Comparison of ENCODE assay signal across 9 mouse cellular contexts in genomic region chr6:120191396-120192170, GRCm38 (mm10).
DNase-seq lines count a peak whose midpoint lies in the region; ATAC-seq and TF ChIP-seq lines count a peak whose summit lies in the region.
"Had no signal": no experiment of that assay in that cellular context is flagged by ENCODE, and none has a peak within 500 bp of the region (broad histone marks: within the 10 kb centered on the region; RNA-seq: fewer than 3 reads in every experiment).

No protein-coding gene starts in this region.

- in situ Hi-C loops in CH12.LX (cut with MboI; ENCODE audit: low pct_ligation_motif_present, low pct_unique_long_range_greater_than_20kb, low sequenced_read_pairs) = loop anchor here (10.0 kb wide), 3 partner anchors 277 to 707 kb away; no protein-coding TSS in a partner anchor

- H3K79me2 ChIP-seq in CH12.LX (replicated peaks; ENCODE audit: control insufficient read depth, extremely low read depth, insufficient read depth, poor library complexity, severe bottlenecking) = no peaks in the 10 kb centered on the region

- DNase-seq in hindbrain, embryonic 14.5 days (ENCODE audit: low spot score) = no peak
- no peak for DNase-seq in CH12.LX (ENCODE audit: extremely low read depth)
- DNase-seq in MN1 (ENCODE audit: low spot score) = peak; percentile 35
- DNase-seq in urinary bladder, adult 2 months (ENCODE audit: low spot score) = no peak
- DNase-seq: thymus, postnatal 14 days had no signal

- H3K9ac ChIP-seq in hindbrain, embryonic 12.5 days = no peak overlapping the region
- H3K9ac ChIP-seq in hindbrain, embryonic 14.5 days = no peak overlapping the region
- H3K9ac ChIP-seq in CH12.LX (ENCODE audit: insufficient read depth, low read depth) = no peak overlapping the region
- H3K9ac ChIP-seq in liver, embryonic 12.5 days = no peak overlapping the region; the same call in 1 of the 2 replicates
- H3K9ac ChIP-seq in kidney, embryonic 16.5 days (replicated peaks; ENCODE audit: low read length) = no peak overlapping the region

- H3K4me3 ChIP-seq in hindbrain, embryonic 12.5 days = no peak overlapping the region
- no peak overlapping the region for H3K4me3 ChIP-seq in hindbrain, embryonic 14.5 days (replicated peaks; ENCODE audit: low read length)
- no peak overlapping the region for H3K4me3 ChIP-seq in CH12.LX (replicated peaks in 1 of 3; ENCODE audit: low read depth in 2 of 3, low read length in 2 of 3, poor library complexity in 1 of 3)
- no peak overlapping the region for H3K4me3 ChIP-seq in liver, embryonic 12.5 days
- H3K4me3 ChIP-seq in kidney, embryonic 16.5 days (ENCODE audit: low read length) = no peak overlapping the region
- H3K4me3 ChIP-seq: erythroblast, embryonic 14.5 days had no signal

- 59% methylated on average over 7 of the region's 7 CpGs for WGBS in hindbrain, embryonic 12.5 days
- WGBS in hindbrain, embryonic 14.5 days = 52% methylated on average over 7 of the region's 7 CpGs
- WGBS in liver, embryonic 12.5 days (ENCODE audit: insufficient replicate concordance) = 64% methylated on average over 7 of the region's 7 CpGs
- 68% methylated on average over 7 of the region's 7 CpGs for WGBS in kidney, embryonic 16.5 days

- TF ChIP-seq EP300 in CH12.LX (IDR thresholded peaks at IDR 0.05; ENCODE audit: low read length) = no peak

- no peaks in the 10 kb centered on the region for H3K9me3 ChIP-seq in hindbrain, embryonic 12.5 days (replicated peaks)
- H3K9me3 ChIP-seq in hindbrain, embryonic 14.5 days (ENCODE audit: control insufficient read depth, low read length) = no peaks in the 10 kb centered on the region
- H3K9me3 ChIP-seq in CH12.LX (replicated peaks; ENCODE audit: low read length) = no peaks in the 10 kb centered on the region
- H3K9me3 ChIP-seq in liver, embryonic 12.5 days (replicated peaks) = no peaks in the 10 kb centered on the region
- H3K9me3 ChIP-seq in kidney, embryonic 16.5 days (ENCODE audit: low read length) = no peaks in the 10 kb centered on the region

- peaks cover 9% of the 10 kb centered on the region; the same call in 1 of the 2 replicates for H3K27me3 ChIP-seq in hindbrain, embryonic 12.5 days
- no peaks in the 10 kb centered on the region; the same call in 1 of the 2 replicates for H3K27me3 ChIP-seq in hindbrain, embryonic 14.5 days (ENCODE audit: control insufficient read depth, insufficient read depth, low read length)
- H3K27me3 ChIP-seq in CH12.LX (replicated peaks) = no peaks in the 10 kb centered on the region
- H3K27me3 ChIP-seq in liver, embryonic 12.5 days (replicated peaks) = peaks cover 24% of the 10 kb centered on the region; the same call in 1 of the 2 replicates
- H3K27me3 ChIP-seq in kidney, embryonic 16.5 days (ENCODE audit: insufficient read depth, low read length) = no peaks in the 10 kb centered on the region

- TF ChIP-seq RAD21 in CH12.LX (IDR thresholded peaks at IDR 0.05; ENCODE audit: low read depth, low read length) = no peak

- no peak overlapping the region for H3K27ac ChIP-seq in hindbrain, embryonic 12.5 days
- H3K27ac ChIP-seq in hindbrain, embryonic 14.5 days = no peak overlapping the region
- H3K27ac ChIP-seq in CH12.LX (ENCODE audit: insufficient read depth, low read depth) = 0 out of 2 replicates have a peak overlapping the region, but pooled peaks have one; percentile 54
- peak overlapping the region; percentile 65 for H3K27ac ChIP-seq in liver, embryonic 12.5 days
- no peak overlapping the region for H3K27ac ChIP-seq in kidney, embryonic 16.5 days (ENCODE audit: low read length)

- ATAC-seq in hindbrain, embryonic 12.5 days (ENCODE audit: low FRiP score) = no peak
- no peak for ATAC-seq in hindbrain, embryonic 14.5 days (ENCODE audit: low FRiP score)
- no peak for ATAC-seq in liver, embryonic 12.5 days
- ATAC-seq in kidney, embryonic 16.5 days (ENCODE audit: low FRiP score, low TSS enrichment) = no peak

- peaks cover 20% of the 10 kb centered on the region for H3K4me1 ChIP-seq in hindbrain, embryonic 12.5 days
- peaks cover 10% of the 10 kb centered on the region for H3K4me1 ChIP-seq in hindbrain, embryonic 14.5 days (replicated peaks; ENCODE audit: control insufficient read depth, insufficient read depth, low read length)
- H3K4me1 ChIP-seq in CH12.LX (ENCODE audit: control insufficient read depth in 1 of 2, insufficient read depth in 2 of 2) = peaks cover 25 to 73% of the 10 kb centered on the region in 2 experiments
- H3K4me1 ChIP-seq in liver, embryonic 12.5 days = peaks cover 75% of the 10 kb centered on the region
- peaks cover 17% of the 10 kb centered on the region for H3K4me1 ChIP-seq in kidney, embryonic 16.5 days (ENCODE audit: insufficient read depth, low read length)

- TF ChIP-seq CTCF in CH12.LX (conservative IDR thresholded peaks at IDR 0.05 in 1 of 2, IDR thresholded peaks at IDR 0.05 in 1 of 2; ENCODE audit: low read depth in 2 of 2, low read length in 2 of 2) = no peak

- no peaks in the 10 kb centered on the region for H3K36me3 ChIP-seq in hindbrain, embryonic 12.5 days
- H3K36me3 ChIP-seq in hindbrain, embryonic 14.5 days (replicated peaks; ENCODE audit: control insufficient read depth, insufficient read depth) = no peaks in the 10 kb centered on the region
- no peaks in the 10 kb centered on the region for H3K36me3 ChIP-seq in CH12.LX (replicated peaks in 1 of 2; ENCODE audit: control insufficient read depth in 1 of 2, insufficient read depth in 1 of 2, low read length in 1 of 2)
- H3K36me3 ChIP-seq in liver, embryonic 12.5 days = no peaks in the 10 kb centered on the region
- H3K36me3 ChIP-seq in kidney, embryonic 16.5 days (ENCODE audit: insufficient read depth, low read length) = no peaks in the 10 kb centered on the region

- no peak for TF ChIP-seq POLR2A in CH12.LX (IDR thresholded peaks at IDR 0.05; ENCODE audit: low read depth, low read length)

- peak overlapping the region; percentile 26 for H3K4me2 ChIP-seq in hindbrain, embryonic 12.5 days (replicated peaks)
- no peak overlapping the region for H3K4me2 ChIP-seq in hindbrain, embryonic 14.5 days (replicated peaks)
- H3K4me2 ChIP-seq in CH12.LX (ENCODE audit: insufficient read depth, low read depth, poor library complexity, severe bottlenecking) = no peak overlapping the region
- peak overlapping the region; percentile 21; the same call in 1 of the 2 replicates for H3K4me2 ChIP-seq in liver, embryonic 12.5 days
- no peak overlapping the region for H3K4me2 ChIP-seq in kidney, embryonic 16.5 days (replicated peaks; ENCODE audit: low read depth, low read length)

- dilution Hi-C loops in CH12.LX (cut with MboI; ENCODE audit: extremely low pct_ligation_motif_present, extremely low pct_unique_long_range_greater_than_20kb, low sequenced_read_pairs) = no loop called here

TF ChIP-seq in CH12.LX, 34 proteins besides CTCF, POLR2A, EP300 and RAD21:
- TF ChIP-seq E2F4 (IDR thresholded peaks at IDR 0.05; ENCODE audit: insufficient replicate concordance, low read depth, low read length) = no peak
- no peak for TF ChIP-seq RCOR1 (conservative IDR thresholded peaks at IDR 0.05; ENCODE audit: low read depth, low read length)
- no peak for TF ChIP-seq UBTF (IDR thresholded peaks at IDR 0.05; ENCODE audit: low read depth, low read length)
- no peak for TF ChIP-seq MEF2A (IDR thresholded peaks at IDR 0.05; ENCODE audit: borderline replicate concordance, low read depth, low read length)

Comparison
In these comparisons a context has a peak if more than half of its experiments do, and no peak if none do; other contexts are left out.
1. H3K4me2 ChIP-seq: peak in hindbrain, embryonic 12.5 days (single experiment) and liver, embryonic 12.5 days (single experiment); none in hindbrain, embryonic 14.5 days (single experiment), CH12.LX (single experiment) and kidney, embryonic 16.5 days (single experiment).
2. H3K27ac ChIP-seq: peak in CH12.LX (single experiment) and liver, embryonic 12.5 days (single experiment); none in hindbrain, embryonic 12.5 days (single experiment), hindbrain, embryonic 14.5 days (single experiment) and kidney, embryonic 16.5 days (single experiment).